Mouse (Mus musculus): ENCODE measurements around the gene Fcgr2b. TPM values are rescaled to one million over a fixed set of nuclear protein-coding genes. Genes with fewer than 3 reads are reported as not detected.
"Not testable (repeated sequence)": the region's sequence is repeated elsewhere in the genome, so short reads cannot be mapped to it uniquely, and the experiment has no call there.

The Fcgr2b gene
- polyA plus RNA-seq, 1 experiment from 2014 or later, result 0.24 TPM

GRCm38 (mm10) chr1:170972936-170973335 is 3.4 kb downstream of the Fcgr2b start:
- Histone ChIP-seq H3K4me3 (no peak overlapping the region), H3K9ac (no peak overlapping the region), H3K27me3 (replicated peaks) (no peaks in the 10 kb centered on the region), H3K9me3 (no peaks in the 10 kb centered on the region), H3K27ac (no peak overlapping the region), H3K36me3 (no peaks in the 10 kb centered on the region), H3K4me1 (no peaks in the 10 kb centered on the region), H3K4me2 (replicated peaks) (no peak overlapping the region)
- ATAC-seq (ENCODE audit: low FRiP score, low read depth), result no peak
- WGBS, result 89% methylated on average over 4 of the region's 4 CpGs

- Histone ChIP-seq H3K27ac (no peak overlapping the region), H3K4me3 (no peak overlapping the region), H3K4me1 (no peaks in the 10 kb centered on the region), H3K27me3 (replicated peaks) (no peaks in the 10 kb centered on the region), H3K4me2 (replicated peaks) (no peak overlapping the region), H3K36me3 (no peaks in the 10 kb centered on the region), H3K9me3 (no peaks in the 10 kb centered on the region), H3K9ac (no peak overlapping the region)
- WGBS, result 87% methylated on average over 6 of the region's 6 CpGs
- no peak for ATAC-seq (ENCODE audit: low FRiP score, low read depth)
These were observed 3.9 kb downstream of the Fcgr2b start for GRCm38 (mm10) chr1:170972494-170972893.

- Histone ChIP-seq H3K36me3 (no peaks in the 10 kb centered on the region), H3K4me2 (replicated peaks) (no peak overlapping the region), H3K27ac (no peak overlapping the region), H3K9ac (no peak overlapping the region), H3K9me3 (no peaks in the 10 kb centered on the region), H3K4me1 (no peaks in the 10 kb centered on the region), H3K4me3 (no peak overlapping the region), H3K27me3 (replicated peaks) (no peaks in the 10 kb centered on the region)
- 82% methylated on average over 1 of the region's 1 CpGs for WGBS
- no peak for ATAC-seq (ENCODE audit: low FRiP score, low read depth)
These were observed 7.8 kb downstream of the Fcgr2b start for GRCm38 (mm10) chr1:170968576-170968975.

GRCm38 (mm10) chr1:170967581-170967980 is 8.8 kb downstream of the Fcgr2b start:
- Histone ChIP-seq H3K4me3 (no peak overlapping the region), H3K27me3 (replicated peaks) (no peaks in the 10 kb centered on the region), H3K27ac (no peak overlapping the region), H3K36me3 (no peaks in the 10 kb centered on the region), H3K4me2 (replicated peaks) (no peak overlapping the region), H3K4me1 (no peaks in the 10 kb centered on the region), H3K9ac (no peak overlapping the region), H3K9me3 (no peaks in the 10 kb centered on the region)
- WGBS, result 89% methylated on average over 3 of the region's 3 CpGs
- ATAC-seq (ENCODE audit: low FRiP score, low read depth), result no peak

GRCm38 (mm10) chr1:170963087-170963486 is 13.3 kb downstream of the Fcgr2b start:
- H3K4me3 ChIP-seq, result no peak overlapping the region
- H3K9me3 ChIP-seq, result no peaks in the 10 kb centered on the region
- no peak for ATAC-seq (ENCODE audit: low FRiP score, low read depth)
- H3K4me1 ChIP-seq, result no peaks in the 10 kb centered on the region
- H3K4me2 ChIP-seq (replicated peaks), result no peak overlapping the region
- WGBS, result 82% methylated on average over 7 of the region's 7 CpGs
- no peaks in the 10 kb centered on the region for H3K27me3 ChIP-seq (replicated peaks)
- H3K27ac ChIP-seq, result no peak overlapping the region
- no peaks in the 10 kb centered on the region for H3K36me3 ChIP-seq
- no peak overlapping the region for H3K9ac ChIP-seq

GRCm38 (mm10) chr1:170962301-170962700 is 14.0 kb downstream of the Fcgr2b start:
- no peak overlapping the region for H3K4me3 ChIP-seq
- H3K36me3 ChIP-seq, result no peaks in the 10 kb centered on the region
- 84% methylated on average over 2 of the region's 2 CpGs for WGBS
- no peak for ATAC-seq (ENCODE audit: low FRiP score, low read depth)
- H3K4me1 ChIP-seq, result no peaks in the 10 kb centered on the region
- no peak overlapping the region for H3K4me2 ChIP-seq (replicated peaks)
- H3K9ac ChIP-seq, result no peak overlapping the region
- H3K27ac ChIP-seq, result no peak overlapping the region
- no peaks in the 10 kb centered on the region for H3K9me3 ChIP-seq
- H3K27me3 ChIP-seq (replicated peaks), result no peaks in the 10 kb centered on the region

- H3K9me3 ChIP-seq, result no peaks in the 10 kb centered on the region
- H3K9ac ChIP-seq, result no peak overlapping the region
- no peak for ATAC-seq (ENCODE audit: low FRiP score, low read depth)
- H3K36me3 ChIP-seq, result no peaks in the 10 kb centered on the region
- no peak overlapping the region for H3K27ac ChIP-seq
- no peak overlapping the region for H3K4me3 ChIP-seq
- no peaks in the 10 kb centered on the region for H3K27me3 ChIP-seq (replicated peaks)
- H3K4me2 ChIP-seq (replicated peaks), result no peak overlapping the region
- no peaks in the 10 kb centered on the region for H3K4me1 ChIP-seq
- WGBS, result 81% methylated on average over 6 of the region's 6 CpGs
These were observed 15.2 kb downstream of the Fcgr2b start for GRCm38 (mm10) chr1:170961101-170961500.

- no peak overlapping the region for H3K4me2 ChIP-seq (replicated peaks)
- H3K27ac ChIP-seq, result no peak overlapping the region
- ATAC-seq (ENCODE audit: low FRiP score, low read depth), result no peak
- H3K4me3 ChIP-seq, result no peak overlapping the region
- 73% methylated on average over 2 of the region's 2 CpGs for WGBS
- no peaks in the 10 kb centered on the region for H3K36me3 ChIP-seq
- H3K4me1 ChIP-seq, result no peaks in the 10 kb centered on the region
- H3K27me3 ChIP-seq (replicated peaks), result no peaks in the 10 kb centered on the region
- no peak overlapping the region for H3K9ac ChIP-seq
- no peaks in the 10 kb centered on the region for H3K9me3 ChIP-seq
These were observed 16.6 kb downstream of the Fcgr2b start for GRCm38 (mm10) chr1:170959791-170960190.

GRCm38 (mm10) chr1:170958225-170958624 is 18.1 kb downstream of the Fcgr2b start:
- Histone ChIP-seq H3K27me3 (replicated peaks) (no peaks in the 10 kb centered on the region), H3K36me3 (no peaks in the 10 kb centered on the region), H3K9me3 (no peaks in the 10 kb centered on the region), H3K4me2 (replicated peaks) (no peak overlapping the region), H3K4me1 (no peaks in the 10 kb centered on the region), H3K4me3 (no peak overlapping the region), H3K27ac (no peak overlapping the region), H3K9ac (no peak overlapping the region)
- 66% methylated on average over 3 of the region's 3 CpGs for WGBS
- ATAC-seq (ENCODE audit: low FRiP score, low read depth), result no peak

- H3K27ac ChIP-seq, result no peak overlapping the region
- no peak overlapping the region for H3K4me2 ChIP-seq (replicated peaks)
- no peak for ATAC-seq (ENCODE audit: low FRiP score, low read depth)
- H3K36me3 ChIP-seq, result no peaks in the 10 kb centered on the region
- H3K27me3 ChIP-seq (replicated peaks), result no peaks in the 10 kb centered on the region
- H3K4me1 ChIP-seq, result no peaks in the 10 kb centered on the region
- no peaks in the 10 kb centered on the region for H3K9me3 ChIP-seq
- no peak overlapping the region for H3K4me3 ChIP-seq
- WGBS, result 85% methylated on average over 2 of the region's 2 CpGs
- H3K9ac ChIP-seq, result no peak overlapping the region
These were observed 23.2 kb downstream of the Fcgr2b start for GRCm38 (mm10) chr1:170953192-170953591.

- Histone ChIP-seq H3K4me3 (no peak overlapping the region), H3K9me3 (no peaks in the 10 kb centered on the region), H3K36me3 (no peaks in the 10 kb centered on the region), H3K4me1 (no peaks in the 10 kb centered on the region), H3K27me3 (replicated peaks) (no peaks in the 10 kb centered on the region), H3K9ac (no peak overlapping the region), H3K4me2 (replicated peaks) (no peak overlapping the region), H3K27ac (no peak overlapping the region)
- WGBS, result 84% methylated on average over 3 of the region's 3 CpGs
- ATAC-seq (ENCODE audit: low FRiP score, low read depth), result no peak
These were observed 25.6 kb downstream of the Fcgr2b start for GRCm38 (mm10) chr1:170950772-170951171.

- not testable (repeated sequence) for H3K4me3 ChIP-seq; H3K4me1 ChIP-seq; H3K27ac ChIP-seq; H3K4me2 ChIP-seq (replicated peaks); H3K27me3 ChIP-seq (replicated peaks); H3K36me3 ChIP-seq; H3K9ac ChIP-seq; ATAC-seq (ENCODE audit: low FRiP score, low read depth)
- H3K9me3 ChIP-seq, result peaks cover 12% of the 10 kb centered on the region
- WGBS, result 99% methylated on average over 9 of the region's 9 CpGs
These were observed 31.4 kb downstream of the Fcgr2b start for GRCm38 (mm10) chr1:170944908-170945307.

GRCm38 (mm10) chr1:170944151-170944550 is 32.2 kb downstream of the Fcgr2b start:
- not testable (repeated sequence) for H3K36me3 ChIP-seq; H3K4me2 ChIP-seq (replicated peaks); H3K4me1 ChIP-seq; H3K27me3 ChIP-seq (replicated peaks); H3K9ac ChIP-seq; ATAC-seq (ENCODE audit: low FRiP score, low read depth); H3K27ac ChIP-seq; H3K4me3 ChIP-seq
- 95% methylated on average over 9 of the region's 9 CpGs for WGBS
- peaks cover 12% of the 10 kb centered on the region for H3K9me3 ChIP-seq

Measured in neural tube, embryonic 12.5 days (tissue).